Mouse (Mus musculus): ENCODE results near the gene Dusp7.

Gene Dusp7

DNA sequence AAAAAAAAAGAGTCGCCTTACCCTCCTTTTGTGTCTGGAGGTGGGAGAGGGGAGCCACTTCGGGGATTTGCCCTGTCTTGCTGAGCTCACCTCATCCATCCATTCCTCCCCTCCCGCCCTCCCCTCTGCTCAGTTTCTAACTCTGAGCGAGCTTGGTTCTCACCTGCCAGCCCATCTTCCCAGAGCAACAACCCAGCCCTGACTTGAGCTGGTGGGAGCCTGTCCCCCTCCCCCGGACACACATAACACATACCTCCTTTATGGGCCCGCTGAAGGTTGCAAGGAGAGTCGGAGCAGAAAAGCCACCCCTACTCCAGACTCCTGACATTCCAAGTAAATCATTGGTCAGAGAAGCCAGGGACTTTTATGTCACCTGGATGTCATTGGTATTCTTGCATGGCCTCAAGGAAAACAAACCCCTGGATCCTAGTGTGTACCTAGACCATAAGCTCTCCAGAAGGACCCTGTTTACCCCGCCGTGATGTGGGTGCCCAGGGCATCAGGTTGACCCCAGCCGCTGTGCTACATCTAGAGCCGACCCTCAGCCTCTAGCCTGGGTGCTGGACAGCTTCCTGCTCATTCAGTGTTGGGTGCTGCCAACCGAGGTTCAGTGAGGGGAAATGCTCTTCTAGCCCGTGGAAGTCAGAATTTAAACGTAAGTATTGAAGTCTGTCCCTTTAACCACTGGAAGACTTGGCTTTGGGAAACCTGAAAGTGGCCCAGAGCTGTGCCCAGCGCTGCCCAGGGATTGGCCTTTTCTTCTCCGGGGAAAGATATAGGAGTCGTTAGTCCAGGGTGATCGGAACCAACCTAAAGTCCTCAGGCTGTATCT, 52.8 kb downstream of the Dusp7 start:
- no peak for DNase-seq (ENCODE audit: low spot score)

GRCm38 (mm10) chr9:106421865-106422160, 53.4 kb downstream of the Dusp7 start:
- DNase-seq (ENCODE audit: low spot score) = peak; percentile 92
